Mouse (Mus musculus) embryonic stem cell, embryonic (primary cell): ENCODE results near the gene Sh3d19.

Experiments used
- CTCF ChIA-PET, 4 experiments: fragments of 300-600 bp in 2 of 4; fragments of 350-600 bp in 2 of 4; sonication (Branson Sonifier 250); formaldehyde crosslinking; loops; one replicate each; lab custom pipeline; 2022; ENCODE audit warnings: inconsistent platforms in 2 of 4; lab: Charles Lee
- POLR2A ChIA-PET, 4 experiments: fragments of 300-600 bp in 2 of 4; fragments of 350-600 bp in 2 of 4; sonication (Branson Sonifier 250); formaldehyde crosslinking; loops; one replicate each; lab custom pipeline; 2022; ENCODE audit warnings: antibody characterized with exemption in 4 of 4, inconsistent platforms in 1 of 4; lab: Charles Lee

The Sh3d19 gene

GRCm38 (mm10) chr3:86004751-86005150 is 33.8 kb downstream of the Sh3d19 start:
- ChIA-PET CTCF (interaction anchor here in 3 of 4 experiments (0.5 to 1.0 kb wide), 5 partner anchors 13 to 1373 kb away, joined by 3 read pairs; no protein-coding TSS in a partner anchor), POLR2A (interaction anchor here in 3 of 4 experiments (0.6 to 10.4 kb wide), 28 partner anchors 10 to 486 kb away, joined by 3 to 241 read pairs (median 4); partner anchors contain the start of gene Sh3d19 (in 1 of the 3))

- POLR2A ChIA-PET: interaction anchor here in 3 of 4 experiments (0.8 to 3.7 kb wide), 22 partner anchors 8 to 53 kb away, joined by 3 to 28 read pairs (median 5); partner anchors contain the start of genes Prss48 (in 3 of the 3) and Sh3d19 (in 2 of the 3)
Measured at GRCm38 (mm10) chr3:86010618-86011017, 39.7 kb downstream of the Sh3d19 start.

GRCm38 (mm10) chr3:86011373-86011772 is 40.5 kb downstream of the Sh3d19 start:
- CTCF ChIA-PET: interaction anchor here in 3 of 4 experiments (0.6 to 1.9 kb wide), 5 partner anchors 9 to 37 kb away, joined by 3 to 12 read pairs (median 3); partner anchors contain the start of gene Prss48 (in 3 of the 3)
- POLR2A ChIA-PET: interaction anchor here (0.9 to 3.7 kb wide), 22 partner anchors 8 to 130 kb away, joined by 3 to 28 read pairs (median 5); partner anchors contain the start of genes Prss48 (in 3 of the 4) and Sh3d19 (in 3 of the 4)

More at GRCm38 (mm10) chr3:86010618-86011017, 39.7 kb downstream of the Sh3d19 start:
- CTCF ChIA-PET: interaction anchor here (0.7 to 1.9 kb wide), 4 partner anchors 8 to 9 kb away, joined by 3 to 12 read pairs (median 6); partner anchors contain the start of gene Prss48 (in 4 of the 4)

- CTCF ChIA-PET: interaction anchor here in 2 of 4 experiments (0.5 to 1.9 kb wide), 5 partner anchors 8 to 1295 kb away, joined by 3 to 12 read pairs (median 6); partner anchors contain the start of gene Prss48 (in 2 of the 2)
- POLR2A ChIA-PET: interaction anchor here (1.0 to 3.7 kb wide), 14 partner anchors 8 to 129 kb away, joined by 3 to 28 read pairs (median 6); partner anchors contain the start of genes Prss48 (in 3 of the 4) and Sh3d19 (in 1 of the 4)
Measured at GRCm38 (mm10) chr3:86011833-86012232, 40.9 kb downstream of the Sh3d19 start.

GRCm38 (mm10) chr3:86013837-86014236 is 42.9 kb downstream of the Sh3d19 start:
- ChIA-PET CTCF (no interaction called here), POLR2A (interaction anchor here in 2 of 4 experiments (1.1 to 2.6 kb wide), 7 partner anchors 8 to 22 kb away, joined by 3 to 11 read pairs (median 4); partner anchors contain the start of gene Prss48 (in 1 of the 2))

GRCm38 (mm10) chr3:86016965-86017364 is 46.1 kb downstream of the Sh3d19 start:
- ChIA-PET POLR2A (interaction anchor here in 2 of 4 experiments (0.5 to 1.5 kb wide), 4 partner anchors 11 to 80 kb away, joined by 3 to 5 read pairs (median 4); partner anchors contain the start of gene Prss48 (in 1 of the 2)), CTCF (interaction anchor here in 2 of 4 experiments (0.9 to 1.1 kb wide), 2 partner anchors 12 to 15 kb away, joined by 3 to 12 read pairs; partner anchors contain the start of gene Prss48 (in 1 of the 2))

- ChIA-PET CTCF (interaction anchor here in 3 of 4 experiments (0.6 to 1.1 kb wide), 4 partner anchors 13 to 104 kb away, joined by 3 to 12 read pairs (median 3); partner anchors contain the start of gene Prss48 (in 1 of the 3)), POLR2A (interaction anchor here in 3 of 4 experiments (0.5 to 1.5 kb wide), 5 partner anchors 12 to 79 kb away, joined by 3 to 5 read pairs (median 3); partner anchors contain the start of gene Prss48 (in 1 of the 3))
Measured at GRCm38 (mm10) chr3:86017484-86017883, 46.6 kb downstream of the Sh3d19 start.

- CTCF ChIA-PET: interaction anchor here in 2 of 4 experiments (0.7 to 1.8 kb wide), 2 partner anchors 19 kb away, joined by 3 to 6 read pairs; partner anchors contain the start of gene Prss48 (in 2 of the 2)
Measured at GRCm38 (mm10) chr3:86020921-86021650, 50.2 kb downstream of the Sh3d19 start.

GRCm38 (mm10) chr3:86021651-86022050 is 50.7 kb downstream of the Sh3d19 start:
- POLR2A ChIA-PET: interaction anchor here in 2 of 4 experiments (0.7 to 2.3 kb wide), 5 partner anchors 12 to 48 kb away, joined by 3 to 13 read pairs (median 4); partner anchors contain the start of gene Prss48 (in 1 of the 2)
- CTCF ChIA-PET: no interaction called here

More at GRCm38 (mm10) chr3:86020921-86021650, 50.2 kb downstream of the Sh3d19 start:
- POLR2A ChIA-PET: interaction anchor here in 1 of 4 experiments (1.0 to 2.3 kb wide), 7 partner anchors 11 to 29 kb away, joined by 3 to 13 read pairs (median 4); partner anchors contain the start of gene Prss48

GRCm38 (mm10) chr3:86024065-86024795 is 53.3 kb downstream of the Sh3d19 start:
- ChIA-PET CTCF (interaction anchor here (0.6 to 2.0 kb wide), 4 partner anchors 21 to 46 kb away, joined by 3 to 6 read pairs (median 4); no protein-coding TSS in a partner anchor), POLR2A (interaction anchor here in 2 of 4 experiments (0.7 to 2.4 kb wide), 16 partner anchors 9 to 116 kb away, joined by 3 to 12 read pairs (median 6); partner anchors contain the start of gene Prss48 (in 1 of the 2))

- CTCF ChIA-PET: interaction anchor here in 2 of 4 experiments (0.7 to 2.0 kb wide), 3 partner anchors 22 to 42 kb away, joined by 5 to 8 read pairs (median 6); no protein-coding TSS in a partner anchor
Measured at GRCm38 (mm10) chr3:86025341-86026137, 54.6 kb downstream of the Sh3d19 start.

GRCm38 (mm10) chr3:86028658-86029375 is 57.9 kb downstream of the Sh3d19 start:
- ChIA-PET CTCF (interaction anchor here in 2 of 4 experiments (0.7 to 1.4 kb wide), 5 partner anchors 10 to 105 kb away, joined by 3 to 4 read pairs (median 3); partner anchors contain the start of gene Prss48 (in 1 of the 2)), POLR2A (interaction anchor here in 3 of 4 experiments (0.6 to 3.0 kb wide), 7 partner anchors 18 to 36 kb away, joined by 3 to 10 read pairs (median 3); partner anchors contain the start of gene Prss48 (in 1 of the 3))

More at GRCm38 (mm10) chr3:86025341-86026137, 54.6 kb downstream of the Sh3d19 start:
- POLR2A ChIA-PET: interaction anchor here (0.6 to 3.0 kb wide), 24 partner anchors 8 to 1484 kb away, joined by 3 to 16 read pairs (median 5); partner anchors contain the start of gene Prss48 (in 2 of the 4)

GRCm38 (mm10) chr3:86030566-86030965 is 59.7 kb downstream of the Sh3d19 start:
- POLR2A ChIA-PET: interaction anchor here in 1 of 4 experiments (2.1 kb wide), 1 partner anchor 37 kb away, joined by 9 read pairs; no protein-coding TSS in a partner anchor
- CTCF ChIA-PET: no interaction called here

GRCm38 (mm10) chr3:86033455-86034090 is 62.7 kb downstream of the Sh3d19 start:
- POLR2A ChIA-PET: interaction anchor here in 3 of 4 experiments (0.8 to 1.5 kb wide), 6 partner anchors 9 to 42 kb away, joined by 3 to 4 read pairs (median 3); no protein-coding TSS in a partner anchor

More at GRCm38 (mm10) chr3:86033455-86034090, 62.7 kb downstream of the Sh3d19 start:
- CTCF ChIA-PET: interaction anchor here in 1 of 4 experiments (1.2 kb wide), 1 partner anchor 14 kb away, joined by 3 read pairs; no protein-coding TSS in a partner anchor
